Mouse (Mus musculus) myocyte (in vitro differentiated cells): Measurements from ENCODE around the gene Rab23. TPM values are rescaled to one million over a fixed set of nuclear protein-coding genes. Genes with fewer than 3 reads are reported as not detected.

Experiments used
- H3K27me3 ChIP-seq: one replicate; pipeline ENCODE4 v1.6.1; 2011; ENCODE audit not compliant: control insufficient read depth, insufficient read depth, insufficient read length
- H3K36me3 ChIP-seq: one replicate; pipeline ENCODE4 v1.6.1; 2011; ENCODE audit not compliant: control insufficient read depth, insufficient read depth
- H3K4me2 ChIP-seq: one replicate; pipeline ENCODE4 v1.6.1; 2011; ENCODE audit warnings: low read depth, control low read depth
- H3K4me3 ChIP-seq: one replicate; pipeline ENCODE4 v1.5.1; 2011; ENCODE audit warnings: mild to moderate bottlenecking, control low read depth, moderate library complexity
- H3K79me2 ChIP-seq: one replicate; pipeline ENCODE4 v1.6.1; 2011; ENCODE audit not compliant: control insufficient read depth, insufficient read depth
- H3ac ChIP-seq: one replicate; pipeline ENCODE4 v1.6.1; 2011; ENCODE audit not compliant: control insufficient read depth, insufficient read length
- CEBPB ChIP-seq: IDR thresholded peaks from 2 replicates; pipeline ENCODE4 v1.6.1; 2011; ENCODE audit warnings: mild to moderate bottlenecking, moderate library complexity; ENCODE audit not compliant: poor library complexity, insufficient read depth, severe bottlenecking
- E2F4 ChIP-seq: IDR thresholded peaks from one replicate; pipeline ENCODE4 v1.6.1; 2011; ENCODE audit warnings: mild to moderate bottlenecking, control low read depth, moderate library complexity; ENCODE audit not compliant: insufficient read depth
- MAX ChIP-seq: IDR thresholded peaks from one replicate; pipeline ENCODE4 v1.6.1; 2011; ENCODE audit warnings: low read depth, mild to moderate bottlenecking, control low read depth
- MYOD1 ChIP-seq, 3 experiments: IDR thresholded peaks; one replicate each; pipeline ENCODE4 v1.6.1; 2011; ENCODE audit warnings: control low read depth in 2 of 3, low read depth in 2 of 3, mild to moderate bottlenecking in 2 of 3, moderate library complexity in 1 of 3; ENCODE audit not compliant: insufficient read length in 2 of 3, control insufficient read depth in 1 of 3
- MYOG ChIP-seq, 3 experiments: IDR thresholded peaks; one replicate each; pipeline ENCODE4 v1.6.1; 2011; ENCODE audit warnings: control low read depth in 2 of 3, low read depth in 2 of 3, mild to moderate bottlenecking in 2 of 3; ENCODE audit not compliant: insufficient read length in 2 of 3, control insufficient read depth in 1 of 3, insufficient read depth in 1 of 3
- POLR2A ChIP-seq: IDR thresholded peaks from one replicate; pipeline ENCODE4 v1.6.1; 2011; ENCODE audit warnings: low read depth, mild to moderate bottlenecking, control low read depth, moderate library complexity; ENCODE audit not compliant: insufficient read length
- POLR2AphosphoS2 ChIP-seq: IDR thresholded peaks from one replicate; pipeline ENCODE4 v1.6.1; 2011; ENCODE audit warnings: low read depth, control low read depth; ENCODE audit not compliant: insufficient read length
- REST ChIP-seq: IDR thresholded peaks from one replicate; pipeline ENCODE4 v1.6.1; 2011; ENCODE audit warnings: mild to moderate bottlenecking, control low read depth, moderate library complexity; ENCODE audit not compliant: insufficient read depth, insufficient read length
- SRF ChIP-seq: IDR thresholded peaks from one replicate; pipeline ENCODE4 v1.6.1; 2011; ENCODE audit warnings: low read depth; ENCODE audit not compliant: control insufficient read depth, insufficient read length
- TCF12 ChIP-seq: IDR thresholded peaks from one replicate; pipeline ENCODE4 v1.6.1; 2011; ENCODE audit warnings: mild to moderate bottlenecking, control low read depth; ENCODE audit not compliant: poor library complexity, insufficient read depth, severe bottlenecking
- TCF3 ChIP-seq: IDR thresholded peaks from one replicate; pipeline ENCODE4 v1.6.1; 2011; ENCODE audit warnings: low read depth, control low read depth; ENCODE audit not compliant: insufficient read length
- USF1 ChIP-seq: IDR thresholded peaks from one replicate; pipeline ENCODE4 v1.6.1; 2011; ENCODE audit warnings: low read depth, mild to moderate bottlenecking, control low read depth, moderate library complexity
- polyA plus RNA-seq: library from polyadenylated mRNA; unstranded; fragments of >200 nt; fragmentation: generic; extraction: Trizol; gene quantifications from one replicate; pipeline ENCODE4 v1.2.1, GENCODE M21; 2012; ENCODE audit warnings: missing spikeins

The Rab23 gene
- polyA plus RNA-seq, 1 experiment: 8.7 TPM

GRCm38 (mm10) chr1:33701244-33701643, 18.4 kb upstream of the Rab23 start:
- TF ChIP-seq USF1: no peak
- TF ChIP-seq SRF: no peak
- no peak for TF ChIP-seq TCF12
- no peak for TF ChIP-seq REST
- TF ChIP-seq E2F4: no peak
- TF ChIP-seq POLR2A: no peak
- TF ChIP-seq TCF3: no peak
- TF ChIP-seq MAX: no peak
- TF ChIP-seq CEBPB: no peak
- no peak for TF ChIP-seq MYOD1 (IDR thresholded peaks at IDR 0.05; ENCODE audit: control insufficient read depth in 1 of 3, insufficient read length in 2 of 3, low read depth in 2 of 3)
- TF ChIP-seq MYOG (IDR thresholded peaks at IDR 0.05; ENCODE audit: control insufficient read depth in 1 of 3, insufficient read depth in 1 of 3, insufficient read length in 2 of 3, low read depth in 2 of 3): no peak
- no peak for TF ChIP-seq POLR2AphosphoS2
- H3ac ChIP-seq: no peak overlapping the region

GRCm38 (mm10) chr1:33709615-33710014, 10.1 kb upstream of the Rab23 start:
- H3K79me2 ChIP-seq: no peaks in the 10 kb centered on the region
- no peak overlapping the region for H3K4me2 ChIP-seq
- no peaks in the 10 kb centered on the region for H3K27me3 ChIP-seq
- TF ChIP-seq POLR2A (no peak), MYOG (IDR thresholded peaks at IDR 0.05; ENCODE audit: control insufficient read depth in 1 of 3, insufficient read depth in 1 of 3, insufficient read length in 2 of 3, low read depth in 2 of 3) (no peak), MYOD1 (IDR thresholded peaks at IDR 0.05; ENCODE audit: control insufficient read depth in 1 of 3, insufficient read length in 2 of 3, low read depth in 2 of 3) (no peak), TCF3 (no peak), REST (no peak), POLR2AphosphoS2 (no peak), SRF (no peak), TCF12 (no peak), E2F4 (no peak), CEBPB (no peak), USF1 (no peak)
- H3ac ChIP-seq: no peak overlapping the region
- H3K4me3 ChIP-seq: no peak overlapping the region
- no peaks in the 10 kb centered on the region for H3K36me3 ChIP-seq

More at GRCm38 (mm10) chr1:33701244-33701643, 18.4 kb upstream of the Rab23 start:
- Histone ChIP-seq H3K4me3 (no peak overlapping the region), H3K36me3 (no peaks in the 10 kb centered on the region), H3K4me2 (no peak overlapping the region), H3K79me2 (no peaks in the 10 kb centered on the region), H3K27me3 (no peaks in the 10 kb centered on the region)

- no peak for TF ChIP-seq TCF12
- no peak for TF ChIP-seq MYOD1 (IDR thresholded peaks at IDR 0.05; ENCODE audit: control insufficient read depth in 1 of 3, insufficient read length in 2 of 3, low read depth in 2 of 3)
- no peak for TF ChIP-seq POLR2AphosphoS2
- TF ChIP-seq USF1: no peak
- no peaks in the 10 kb centered on the region for H3K27me3 ChIP-seq
- H3K79me2 ChIP-seq: no peaks in the 10 kb centered on the region
- no peaks in the 10 kb centered on the region for H3K36me3 ChIP-seq
- no peak overlapping the region for H3K4me3 ChIP-seq
- H3ac ChIP-seq: no peak overlapping the region
- H3K4me2 ChIP-seq: no peak overlapping the region
These were observed 7.7 kb upstream of the Rab23 start for GRCm38 (mm10) chr1:33712026-33712425.

GRCm38 (mm10) chr1:33714796-33715195, 4.9 kb upstream of the Rab23 start:
- Histone ChIP-seq H3K79me2 (no peaks in the 10 kb centered on the region), H3K27me3 (no peaks in the 10 kb centered on the region), H3ac (no peak overlapping the region), H3K36me3 (no peaks in the 10 kb centered on the region), H3K4me3 (no peak overlapping the region), H3K4me2 (no peak overlapping the region)
- TF ChIP-seq MYOD1 (IDR thresholded peaks at IDR 0.05; ENCODE audit: control insufficient read depth in 1 of 3, insufficient read length in 2 of 3, low read depth in 2 of 3) (no peak), E2F4 (no peak), MYOG (IDR thresholded peaks at IDR 0.05; ENCODE audit: control insufficient read depth in 1 of 3, insufficient read depth in 1 of 3, insufficient read length in 2 of 3, low read depth in 2 of 3) (no peak), TCF12 (no peak), MAX (no peak), REST (no peak), CEBPB (no peak), TCF3 (no peak), POLR2AphosphoS2 (no peak), USF1 (no peak), POLR2A (no peak), SRF (no peak)

- H3K4me2 ChIP-seq: no peak overlapping the region
- no peak overlapping the region for H3ac ChIP-seq
- H3K79me2 ChIP-seq: peaks cover 12% of the 10 kb centered on the region
- no peaks in the 10 kb centered on the region for H3K27me3 ChIP-seq
- no peak for TF ChIP-seq TCF3
- no peak for TF ChIP-seq POLR2AphosphoS2
- TF ChIP-seq USF1: no peak
- TF ChIP-seq MAX: no peak
- no peak for TF ChIP-seq SRF
- TF ChIP-seq E2F4: no peak
- TF ChIP-seq CEBPB: no peak
- no peak for TF ChIP-seq POLR2A
- no peak for TF ChIP-seq MYOG (IDR thresholded peaks at IDR 0.05; ENCODE audit: control insufficient read depth in 1 of 3, insufficient read depth in 1 of 3, insufficient read length in 2 of 3, low read depth in 2 of 3)
- no peak for TF ChIP-seq REST
- no peak for TF ChIP-seq MYOD1 (IDR thresholded peaks at IDR 0.05; ENCODE audit: control insufficient read depth in 1 of 3, insufficient read length in 2 of 3, low read depth in 2 of 3)
- TF ChIP-seq TCF12: no peak
- peaks cover 8% of the 10 kb centered on the region for H3K36me3 ChIP-seq
- no peak overlapping the region for H3K4me3 ChIP-seq
These were observed 2.1 kb upstream of the Rab23 start for GRCm38 (mm10) chr1:33717636-33718035.
